In genomic region chr7:132213460-132213859, GRCm38 (mm10) we compare ENCODE assay signal across 7 mouse cellular contexts. TPM values are rescaled to one million over a fixed set of nuclear protein-coding genes. Genes with fewer than 3 reads are reported as not detected.
A peak's percentile ranks its signal among the peaks of the same experiment; 100 is the strongest.
DNase-seq lines count a peak whose midpoint lies in the region; ATAC-seq and TF ChIP-seq lines count a peak whose summit lies in the region.

No protein-coding gene starts in this region.

- intact Hi-C loops in gastrocnemius, adult 2 months (cut with DNase I): loop anchor here (1.0 to 10.0 kb wide), 3 partner anchors 125 to 314 kb away; no protein-coding TSS in a partner anchor

- H3K36me3 ChIP-seq in E14TG2a.4 (ENCODE audit: insufficient read depth, low read length): no peaks in the 10 kb centered on the region
- H3K36me3 ChIP-seq in lung, embryonic 14.5 days (ENCODE audit: insufficient read depth): no peaks in the 10 kb centered on the region

- H3K4me2 ChIP-seq in lung, embryonic 14.5 days: no peak overlapping the region

- H3K4me3 ChIP-seq in E14TG2a.4 (replicated peaks; ENCODE audit: low read length): no peak overlapping the region
- H3K4me3 ChIP-seq in gastrocnemius, adult 2 months: no peak overlapping the region
- no peak overlapping the region for H3K4me3 ChIP-seq in lung, embryonic 14.5 days (ENCODE audit: low read depth, low read length)

- DNase-seq in NIH3T3 (ENCODE audit: low read depth): peak; percentile 75
- peak; percentile 88 to 89 for DNase-seq in cerebellum, postnatal 14 days
- peak; percentile 82 for DNase-seq in gastrocnemius, adult 2 months
- peak; percentile 21 for DNase-seq in large intestine, adult 2 months (ENCODE audit: low read depth, low spot score)
- DNase-seq in lung, embryonic 14.5 days: peak; percentile 83
- DNase-seq in right cerebral cortex, postnatal 4 days: peak; percentile 84

- peak; percentile 66; the same call in 1 of the 2 replicates for ATAC-seq in lung, embryonic 14.5 days (ENCODE audit: insufficient read depth)

- no peaks in the 10 kb centered on the region for H3K4me1 ChIP-seq in E14TG2a.4 (replicated peaks; ENCODE audit: low read depth, low read length)
- H3K4me1 ChIP-seq in lung, embryonic 14.5 days (ENCODE audit: insufficient read depth): no peaks in the 10 kb centered on the region

- peak; percentile 51 for TF ChIP-seq CTCF in E14TG2a.4 (conservative IDR thresholded peaks at IDR 0.05; ENCODE audit: low read length)
- peak; percentile 89 for TF ChIP-seq CTCF in gastrocnemius, adult 2 months (IDR thresholded peaks at IDR 0.05)
- peak; percentile 96 for TF ChIP-seq CTCF in lung, embryonic 14.5 days (IDR thresholded peaks at IDR 0.05; ENCODE audit: low read depth)

- H3K9me3 ChIP-seq in E14TG2a.4 (ENCODE audit: low read length): peaks cover 18% of the 10 kb centered on the region
- no peaks in the 10 kb centered on the region for H3K9me3 ChIP-seq in lung, embryonic 14.5 days (ENCODE audit: low read depth, low read length)

- 6% methylated on average over 8 of the region's 8 CpGs for WGBS in large intestine, adult 2 months
- WGBS in lung, embryonic 14.5 days: 5% methylated on average over 8 of the region's 8 CpGs

- H3K27ac ChIP-seq in gastrocnemius, adult 2 months: no peak overlapping the region
- H3K27ac ChIP-seq in lung, embryonic 14.5 days (ENCODE audit: low read depth): no peak overlapping the region

- H3K27me3 ChIP-seq in E14TG2a.4 (ENCODE audit: insufficient read depth, low read length): peaks cover 30% of the 10 kb centered on the region; the same call in 1 of the 2 replicates
- H3K27me3 ChIP-seq in lung, embryonic 14.5 days (ENCODE audit: insufficient read depth, low read length): no peaks in the 10 kb centered on the region; the same call in 1 of the 2 replicates

- no peak overlapping the region for H3K9ac ChIP-seq in lung, embryonic 14.5 days

RNA-seq across cellular contexts. Expression of gene Cpxm2, which starts 58.9 kb away (rescaled TPM):
- 10 to 100 TPM in 1 of 2 experiments, 1 to 10 TPM in 1; 5.2 to 17.2 TPM for total RNA-seq in gastrocnemius, adult 2 months (2021)
- polyA plus RNA-seq in large intestine, adult 2 months (2012; rRNA removed): 4.3 and 5.0 TPM in 2 replicates
- 0.50 and 0.54 TPM in 2 replicates for polyA plus RNA-seq in lung, embryonic 14.5 days (2014; fragmentation: Nextera tagmentation; extraction: Ambion mirVana)

Comparison
In these comparisons a context has a peak if more than half of its experiments do, and no peak if none do; other contexts are left out.
1. DNase-seq: peak in every context shown above with its lines; median percentile 88 in cerebellum, postnatal 14 days; 84 in right cerebral cortex, postnatal 4 days; 83 in lung, embryonic 14.5 days; 82 in gastrocnemius, adult 2 months; 75 in NIH3T3; 21 in large intestine, adult 2 months.